In genomic region chr2:120126408-120126807, GRCm38 (mm10) we compare ENCODE assay signal across 17 mouse cellular contexts. TPM values are rescaled to one million over a fixed set of nuclear protein-coding genes. Genes with fewer than 3 reads are reported as not detected.
DNase-seq lines count a peak whose midpoint lies in the region; ATAC-seq lines count a peak whose summit lies in the region.
"Had no signal": no experiment of that assay in that cellular context is flagged by ENCODE, and none has a peak within 500 bp of the region (broad histone marks: within the 10 kb centered on the region; RNA-seq: fewer than 3 reads in every experiment).

No protein-coding gene starts in this region.

- H3K9ac ChIP-seq in heart, embryonic 15.5 days = no peak overlapping the region
- H3K9ac ChIP-seq: embryonic facial prominence, embryonic 12.5 days; liver, embryonic 12.5 days had no signal

- peaks cover 20% of the 10 kb centered on the region for H3K36me3 ChIP-seq in heart, embryonic 10.5 days
- H3K36me3 ChIP-seq in heart, embryonic 15.5 days = 0 out of 2 replicates have a peak, but pooled peaks cover 6% of the 10 kb centered on the region
- H3K36me3 ChIP-seq: embryonic facial prominence, embryonic 12.5 days had no signal

- no peak overlapping the region for H3K4me2 ChIP-seq in heart, embryonic 15.5 days
- H3K4me2 ChIP-seq: embryonic facial prominence, embryonic 12.5 days; liver, embryonic 12.5 days had no signal

- no peaks in the 10 kb centered on the region for H3K27me3 ChIP-seq in heart, embryonic 10.5 days (ENCODE audit: insufficient read depth, poor library complexity, severe bottlenecking)
- no peaks in the 10 kb centered on the region for H3K27me3 ChIP-seq in heart, embryonic 15.5 days
- H3K27me3 ChIP-seq: embryonic facial prominence, embryonic 12.5 days; liver, embryonic 12.5 days had no signal

- H3K27ac ChIP-seq in heart, embryonic 10.5 days = peak overlapping the region; percentile 89
- H3K27ac ChIP-seq in heart, embryonic 15.5 days = peak overlapping the region; percentile 92
- H3K27ac ChIP-seq: embryonic facial prominence, embryonic 12.5 days; left cerebral cortex, adult 2 months; liver, embryonic 12.5 days had no signal

- DNase-seq in heart, adult 18-20 months = peak; percentile 58 to 63
- DNase-seq in heart, postnatal 36 days = no peak
- DNase-seq in heart, embryonic 10.5 days (ENCODE audit: low spot score) = no peak
- no peak for DNase-seq in left cerebral cortex, postnatal 25 days (ENCODE audit: low spot score in 2 of 2)
- no peak for DNase-seq in layer of hippocampus, adult 9-10 months (ENCODE audit: low spot score)
- DNase-seq: cerebellum, adult 8-10 months; kidney, adult 11 months; kidney, postnatal 14 days; layer of hippocampus, adult 9-11 months; lung, adult 2 months; thymus, postnatal 36 days had no signal

- ATAC-seq in heart, embryonic 15.5 days (replicated peaks; ENCODE audit: insufficient number of reproducible peaks, insufficient read depth, low FRiP score, low read depth) = no peak
- ATAC-seq in neutrophil, adult 5-6 weeks (ENCODE audit: extremely low read depth, insufficient number of reproducible peaks, low FRiP score, poor library complexity, severe bottlenecking) = peak; percentile 21; the same call in 1 of the 2 replicates
- ATAC-seq: forebrain, embryonic 16.5 days; liver, embryonic 12.5 days had no signal

- intact Hi-C loops in heart, postnatal 36 days (cut with DNase I) = no loop called here
- intact Hi-C loops in left cerebral cortex, postnatal 25 days (cut with DNase I) = no loop called here

- 73% methylated on average over 4 of the region's 4 CpGs for WGBS in heart, embryonic 10.5 days
- WGBS in heart, embryonic 15.5 days = 47% methylated on average over 4 of the region's 4 CpGs

- H3K4me3 ChIP-seq in heart, embryonic 10.5 days = no peak overlapping the region
- no peak overlapping the region for H3K4me3 ChIP-seq in heart, embryonic 15.5 days
- H3K4me3 ChIP-seq: embryonic facial prominence, embryonic 12.5 days; left cerebral cortex, adult 2 months; liver, embryonic 12.5 days had no signal

- H3K4me1 ChIP-seq in heart, embryonic 10.5 days = peaks cover 78% of the 10 kb centered on the region
- H3K4me1 ChIP-seq in heart, embryonic 15.5 days (replicated peaks) = peaks cover 67% of the 10 kb centered on the region

- no peaks in the 10 kb centered on the region for H3K9me3 ChIP-seq in heart, embryonic 10.5 days
- no peaks in the 10 kb centered on the region for H3K9me3 ChIP-seq in heart, embryonic 15.5 days (replicated peaks)
- H3K9me3 ChIP-seq: embryonic facial prominence, embryonic 12.5 days; liver, embryonic 12.5 days had no signal

RNA-seq across cellular contexts. Expression of gene Ehd4, which starts 28.0 kb away (rescaled TPM):
- 100 to 1,000 TPM; 382 to 400 TPM for total RNA-seq in heart, adult 18-20 months (2021)
- total RNA-seq in heart, postnatal 36 days (2021) = 100 to 1,000 TPM; 372 to 460 TPM
- polyA plus RNA-seq in heart, embryonic 10.5 days (2016; fragmentation: Nextera tagmentation; extraction: Ambion mirVana) = 115 and 173 TPM in 2 replicates
- 164 and 188 TPM in 2 replicates for polyA plus RNA-seq in heart, embryonic 15.5 days (2015; fragmentation: Nextera tagmentation; extraction: Ambion mirVana)
- 42.6 and 46.1 TPM in 2 replicates for total RNA-seq in neutrophil, adult 5-6 weeks (2017)
- 10 to 100 TPM; 13.2 to 18.8 TPM for total RNA-seq in left cerebral cortex, postnatal 25 days (2021)

Comparison
In these comparisons a context has a peak if more than half of its experiments do, and no peak if none do; other contexts are left out.
1. DNase-seq: peak in heart, adult 18-20 months (2 of 2); none in heart, postnatal 36 days (0 of 2), heart, embryonic 10.5 days (single experiment), left cerebral cortex, postnatal 25 days (0 of 2) and layer of hippocampus, adult 9-10 months (single experiment).